Mouse (Mus musculus): Measurements from ENCODE around the gene Ppp4r1. TPM values are rescaled to one million over a fixed set of nuclear protein-coding genes. Genes with fewer than 3 reads are reported as not detected.

The Ppp4r1 gene
- polyA plus RNA-seq, 1 experiment: 28.6 TPM

DNA sequence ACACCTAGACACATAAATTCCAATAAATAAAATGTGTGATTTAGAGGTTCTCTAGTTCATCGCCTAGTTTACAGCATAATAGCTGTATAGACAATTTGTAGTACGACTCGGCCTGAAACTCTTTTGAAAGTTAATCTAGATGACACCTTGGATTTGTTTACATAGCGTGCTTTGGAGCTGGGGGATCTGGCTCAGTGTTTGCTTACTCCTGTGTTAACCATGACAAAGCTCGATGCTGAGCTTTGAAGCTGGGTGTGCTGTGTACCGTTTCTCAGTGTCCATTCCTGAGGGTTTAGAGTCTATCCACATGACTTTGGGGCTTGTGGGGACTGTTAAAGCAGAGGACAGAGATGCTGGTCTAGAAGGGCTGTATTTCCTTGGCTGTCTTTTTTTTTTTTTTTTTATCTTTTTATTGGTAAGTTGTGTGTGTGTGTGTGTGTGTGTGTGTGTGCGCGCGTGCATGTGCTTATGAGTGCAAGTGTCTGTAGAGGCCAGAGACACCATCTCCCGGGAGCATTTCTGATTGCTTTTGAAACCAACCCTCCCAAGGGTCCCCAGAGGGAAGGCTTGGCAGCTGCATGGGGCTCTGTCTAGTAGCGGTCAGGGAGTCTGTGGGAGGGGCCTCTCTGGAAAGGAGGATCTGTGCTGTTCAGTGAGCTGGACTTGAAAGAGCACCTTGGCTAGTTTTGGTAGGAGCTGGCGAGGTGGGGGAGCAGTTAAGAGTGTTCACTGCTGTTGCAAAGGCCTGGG is 6.3 kb downstream of the Ppp4r1 start:
- no peak for TF ChIP-seq CTCF (IDR thresholded peaks at IDR 0.05; ENCODE audit: control insufficient read depth, insufficient read depth, low read length)
- no peak for TF ChIP-seq POLR2A (IDR thresholded peaks at IDR 0.05; ENCODE audit: borderline replicate concordance, control insufficient read depth, low read depth, low read length)
- Histone ChIP-seq H3K27ac (ENCODE audit: control insufficient read depth, insufficient read depth, low read depth, low read length, poor library complexity) (no peak overlapping the region), H3K4me3 (replicated peaks; ENCODE audit: control insufficient read depth, low read depth, low read length) (no peak overlapping the region), H3K4me1 (ENCODE audit: control insufficient read depth, insufficient read depth, low read length) (no peaks in the 10 kb centered on the region; the same call in 1 of the 2 replicates)
- WGBS: 80% methylated on average over 12 of the region's 12 CpGs

- TF ChIP-seq CTCF (IDR thresholded peaks at IDR 0.05; ENCODE audit: control insufficient read depth, insufficient read depth, low read length) (no peak), POLR2A (IDR thresholded peaks at IDR 0.05; ENCODE audit: borderline replicate concordance, control insufficient read depth, low read depth, low read length) (no peak)
- Histone ChIP-seq H3K4me3 (replicated peaks; ENCODE audit: control insufficient read depth, low read depth, low read length) (no peak overlapping the region), H3K27ac (ENCODE audit: control insufficient read depth, insufficient read depth, low read depth, low read length, poor library complexity) (no peak overlapping the region), H3K4me1 (ENCODE audit: control insufficient read depth, insufficient read depth, low read length) (no peaks in the 10 kb centered on the region; the same call in 1 of the 2 replicates)
- WGBS: 84% methylated on average over 6 of the region's 6 CpGs
These were observed 7.2 kb downstream of the Ppp4r1 start for GRCm38 (mm10) chr17:65789576-65789975.

- Histone ChIP-seq H3K4me1 (ENCODE audit: control insufficient read depth, insufficient read depth, low read length) (no peaks in the 10 kb centered on the region; the same call in 1 of the 2 replicates), H3K4me3 (replicated peaks; ENCODE audit: control insufficient read depth, low read depth, low read length) (no peak overlapping the region), H3K27ac (ENCODE audit: control insufficient read depth, insufficient read depth, low read depth, low read length, poor library complexity) (no peak overlapping the region)
- 91% methylated on average over 2 of the region's 2 CpGs for WGBS
- TF ChIP-seq POLR2A (IDR thresholded peaks at IDR 0.05; ENCODE audit: borderline replicate concordance, control insufficient read depth, low read depth, low read length): no peak
- no peak for TF ChIP-seq CTCF (IDR thresholded peaks at IDR 0.05; ENCODE audit: control insufficient read depth, insufficient read depth, low read length)
These were observed 8.8 kb downstream of the Ppp4r1 start for GRCm38 (mm10) chr17:65791161-65791560.

- TF ChIP-seq POLR2A (IDR thresholded peaks at IDR 0.05; ENCODE audit: borderline replicate concordance, control insufficient read depth, low read depth, low read length): no peak
- TF ChIP-seq CTCF (IDR thresholded peaks at IDR 0.05; ENCODE audit: control insufficient read depth, insufficient read depth, low read length): no peak
- no peak overlapping the region for H3K4me3 ChIP-seq (replicated peaks; ENCODE audit: control insufficient read depth, low read depth, low read length)
- no peak overlapping the region for H3K27ac ChIP-seq (ENCODE audit: control insufficient read depth, insufficient read depth, low read depth, low read length, poor library complexity)
- H3K4me1 ChIP-seq (ENCODE audit: control insufficient read depth, insufficient read depth, low read length): no peaks in the 10 kb centered on the region; the same call in 1 of the 2 replicates
- 83% methylated on average over 12 of the region's 12 CpGs for WGBS
These were observed 11.0 kb downstream of the Ppp4r1 start for GRCm38 (mm10) chr17:65793307-65793930.

DNA sequence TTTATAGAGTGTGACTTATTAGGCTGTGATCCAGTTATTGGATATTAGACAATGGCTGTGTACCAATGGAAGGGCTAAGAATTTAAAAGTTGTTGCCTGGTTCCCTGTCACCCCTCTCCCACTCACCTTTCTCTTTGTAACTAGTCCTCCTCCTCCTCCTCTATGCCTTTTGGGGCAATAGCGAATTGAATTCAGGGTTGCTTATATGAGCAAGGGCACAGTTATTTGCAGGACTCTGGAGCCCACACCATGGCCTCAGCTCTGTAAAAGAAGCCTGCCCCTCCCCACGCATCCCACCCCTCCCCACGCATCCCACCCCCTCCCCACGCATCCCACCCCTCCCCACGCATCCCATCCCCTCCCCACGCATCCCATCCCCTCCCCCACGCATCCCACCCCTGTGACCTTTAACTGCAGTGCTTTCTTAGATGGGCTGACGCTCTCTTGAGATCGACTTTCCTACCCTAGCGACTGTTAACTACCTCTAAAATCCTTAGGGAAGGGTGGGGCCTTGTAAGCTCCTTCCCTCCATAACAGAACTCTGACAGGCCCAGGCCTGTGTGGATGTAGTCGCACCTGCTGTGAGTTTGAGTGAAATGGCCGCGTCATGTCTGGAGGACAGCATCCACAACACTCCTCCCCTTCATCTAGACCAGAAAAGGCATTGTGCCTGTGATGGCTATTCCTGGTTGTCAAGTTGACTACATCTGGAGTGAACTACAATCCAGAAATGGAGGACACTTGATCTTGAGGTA is 11.9 kb downstream of the Ppp4r1 start:
- TF ChIP-seq CTCF (IDR thresholded peaks at IDR 0.05; ENCODE audit: control insufficient read depth, insufficient read depth, low read length): no peak
- no peak for TF ChIP-seq POLR2A (IDR thresholded peaks at IDR 0.05; ENCODE audit: borderline replicate concordance, control insufficient read depth, low read depth, low read length)
- Histone ChIP-seq H3K4me3 (replicated peaks; ENCODE audit: control insufficient read depth, low read depth, low read length) (no peak overlapping the region), H3K27ac (ENCODE audit: control insufficient read depth, insufficient read depth, low read depth, low read length, poor library complexity) (no peak overlapping the region), H3K4me1 (ENCODE audit: control insufficient read depth, insufficient read depth, low read length) (no peaks in the 10 kb centered on the region; the same call in 1 of the 2 replicates)
- WGBS: 85% methylated on average over 13 of the region's 13 CpGs

DNA sequence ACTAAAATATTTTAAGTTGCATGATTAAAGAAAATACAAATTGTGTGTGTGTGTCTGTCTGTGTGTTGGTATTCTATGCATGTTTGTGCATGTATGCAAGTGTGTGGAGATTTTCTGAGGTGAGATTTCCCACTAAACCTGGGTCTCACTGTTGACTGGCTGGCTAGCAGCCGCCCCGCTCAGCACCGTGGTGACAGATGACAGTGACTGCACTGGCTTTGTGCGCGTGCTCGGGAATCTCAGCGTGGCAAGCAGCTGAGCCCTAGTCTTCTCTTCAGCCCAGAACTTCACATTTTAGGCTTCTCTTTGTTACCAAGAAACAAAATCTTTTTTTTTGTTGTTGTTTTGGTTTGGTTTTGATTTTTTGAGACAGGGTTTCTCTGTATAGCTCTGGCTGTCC is 13.7 kb downstream of the Ppp4r1 start:
- H3K4me1 ChIP-seq (ENCODE audit: control insufficient read depth, insufficient read depth, low read length): no peaks in the 10 kb centered on the region; the same call in 1 of the 2 replicates
- TF ChIP-seq CTCF (IDR thresholded peaks at IDR 0.05; ENCODE audit: control insufficient read depth, insufficient read depth, low read length) (no peak), POLR2A (IDR thresholded peaks at IDR 0.05; ENCODE audit: borderline replicate concordance, control insufficient read depth, low read depth, low read length) (no peak)
- 87% methylated on average over 7 of the region's 7 CpGs for WGBS

DNA sequence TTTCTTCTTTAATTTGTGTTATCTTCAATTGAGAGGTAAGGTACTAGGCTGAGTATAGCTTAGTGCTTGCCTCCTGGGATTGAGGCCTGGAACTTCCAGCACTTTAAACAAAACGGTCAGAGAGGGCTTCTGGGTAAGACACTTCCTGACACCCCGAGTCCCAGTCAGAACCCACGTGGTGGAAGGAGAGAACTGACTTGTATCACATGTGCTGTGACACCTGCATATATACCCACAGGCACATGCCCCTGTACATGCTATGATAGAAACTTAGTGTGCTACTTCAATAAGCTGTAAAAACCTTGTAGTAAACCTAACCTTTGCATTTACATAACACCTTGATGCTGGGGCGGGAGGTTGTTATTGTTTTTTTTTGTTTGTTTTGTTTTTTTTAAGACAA is 16.1 kb downstream of the Ppp4r1 start:
- no peaks in the 10 kb centered on the region; the same call in 1 of the 2 replicates for H3K4me1 ChIP-seq (ENCODE audit: control insufficient read depth, insufficient read depth, low read length)
- no peak for TF ChIP-seq CTCF (IDR thresholded peaks at IDR 0.05; ENCODE audit: control insufficient read depth, insufficient read depth, low read length)
- TF ChIP-seq POLR2A (IDR thresholded peaks at IDR 0.05; ENCODE audit: borderline replicate concordance, control insufficient read depth, low read depth, low read length): no peak
- H3K4me3 ChIP-seq (replicated peaks; ENCODE audit: control insufficient read depth, low read depth, low read length): no peak overlapping the region
- WGBS: 28% methylated on average over 4 of the region's 4 CpGs
- H3K27ac ChIP-seq (ENCODE audit: control insufficient read depth, insufficient read depth, low read depth, low read length, poor library complexity): no peak overlapping the region

More for the DNA sequence above, 13.7 kb downstream of the Ppp4r1 start:
- no peak overlapping the region for H3K27ac ChIP-seq (ENCODE audit: control insufficient read depth, insufficient read depth, low read depth, low read length, poor library complexity)
- no peak overlapping the region for H3K4me3 ChIP-seq (replicated peaks; ENCODE audit: control insufficient read depth, low read depth, low read length)

GRCm38 (mm10) chr17:65799353-65799752 is 17.0 kb downstream of the Ppp4r1 start:
- TF ChIP-seq POLR2A (IDR thresholded peaks at IDR 0.05; ENCODE audit: borderline replicate concordance, control insufficient read depth, low read depth, low read length) (no peak), CTCF (IDR thresholded peaks at IDR 0.05; ENCODE audit: control insufficient read depth, insufficient read depth, low read length) (no peak)
- H3K27ac ChIP-seq (ENCODE audit: control insufficient read depth, insufficient read depth, low read depth, low read length, poor library complexity): no peak overlapping the region
- no peaks in the 10 kb centered on the region; the same call in 1 of the 2 replicates for H3K4me1 ChIP-seq (ENCODE audit: control insufficient read depth, insufficient read depth, low read length)
- WGBS: 64% methylated on average over 1 of the region's 1 CpGs
- H3K4me3 ChIP-seq (replicated peaks; ENCODE audit: control insufficient read depth, low read depth, low read length): no peak overlapping the region

All from bone marrow, adult 2 months (tissue).